Mouse (Mus musculus) R1 (cell line): ENCODE measurements around the gene Atp5d.

Source experiments
- DNase-seq: peaks from one replicate; pipeline ENCODE4 v3.0.0-alpha.2; 2018; ENCODE audit warnings: low read depth, low spot score

Atp5d gene

GRCm38 (mm10) chr10:80152071-80152872 is 13.8 kb downstream of the Atp5d start:
- no peak for DNase-seq

GRCm38 (mm10) chr10:80152873-80153260 is 14.4 kb downstream of the Atp5d start:
- DNase-seq, result no peak

DNA sequence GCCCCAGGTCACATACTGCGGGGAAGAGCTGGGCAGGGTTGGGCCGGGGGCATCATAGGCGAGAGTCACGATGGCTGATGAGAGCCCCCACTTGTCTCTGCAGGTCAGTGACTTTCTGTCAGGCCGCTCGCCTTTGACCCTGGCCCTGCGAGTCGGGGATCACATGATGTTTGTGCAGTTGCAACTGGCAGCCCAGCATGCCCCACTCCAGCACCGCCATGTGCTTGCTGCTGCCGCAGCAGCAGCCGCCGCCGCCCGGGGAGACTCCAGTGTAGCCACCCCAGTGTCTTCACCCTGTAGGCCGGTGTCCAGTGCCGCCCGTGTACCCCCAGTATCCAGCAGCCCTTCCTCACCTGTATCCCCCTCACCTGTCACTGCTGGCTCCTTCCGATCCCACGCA is 15.3 kb downstream of the Atp5d start:
- no peak for DNase-seq

DNA sequence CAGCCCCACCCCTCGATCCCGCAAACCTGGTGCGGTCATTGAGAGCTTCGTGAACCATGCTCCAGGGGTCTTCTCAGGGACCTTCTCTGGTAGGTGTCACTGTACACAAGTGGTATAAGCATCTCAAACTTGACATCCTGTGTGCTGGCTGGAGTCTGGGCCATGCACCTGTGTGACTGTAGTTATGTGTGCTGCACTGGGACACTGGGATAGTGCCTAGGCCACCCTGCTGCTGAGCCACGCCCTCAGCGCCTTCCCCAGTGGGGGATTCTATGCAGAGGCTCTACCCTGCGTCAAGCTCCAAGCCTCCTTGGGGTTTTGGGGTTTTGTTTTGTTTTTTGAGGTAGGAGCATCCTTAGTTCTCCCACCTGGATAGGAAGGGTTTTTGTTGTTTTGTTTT is 16.0 kb downstream of the Atp5d start:
- DNase-seq, result no peak

GRCm38 (mm10) chr10:80155277-80155676 is 16.8 kb downstream of the Atp5d start:
- no peak for DNase-seq

DNA sequence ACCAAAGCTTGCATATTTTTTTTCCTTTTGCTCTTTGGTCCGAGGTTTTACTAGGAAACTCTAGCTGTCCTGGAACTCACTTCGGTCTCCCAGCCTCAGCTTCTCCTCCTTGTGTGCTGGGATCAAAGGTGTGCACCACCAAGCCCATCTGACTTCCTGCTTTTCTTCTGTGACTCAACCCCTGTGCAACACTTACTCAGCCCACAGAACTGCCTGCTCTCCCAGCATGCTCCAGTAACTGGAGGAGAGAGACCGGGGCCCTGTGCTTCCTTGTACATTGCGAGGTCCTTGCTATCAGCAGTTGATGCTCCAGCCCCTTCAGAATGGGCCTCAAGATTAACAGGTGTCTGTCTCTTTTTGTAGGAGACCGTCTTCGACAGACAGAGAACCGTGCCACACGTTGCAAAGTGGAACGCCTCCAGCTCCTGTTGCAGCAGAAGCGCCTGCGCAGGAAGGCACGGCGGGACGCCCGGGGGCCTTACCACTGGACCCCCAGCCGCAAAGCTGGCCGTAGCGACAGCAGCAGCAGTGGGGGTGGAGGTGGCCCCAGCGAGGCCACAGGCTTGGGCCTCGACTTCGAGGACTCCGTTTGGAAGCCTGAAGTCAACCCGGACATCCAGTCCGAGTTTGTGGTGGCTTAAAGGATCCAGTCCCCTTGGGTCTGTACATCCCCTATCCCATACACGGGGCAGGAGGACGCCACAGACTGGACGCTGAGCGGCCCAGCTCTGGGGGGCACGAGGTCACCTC is 17.7 kb downstream of the Atp5d start:
- no peak for DNase-seq

GRCm38 (mm10) chr10:80156752-80157053 is 18.3 kb downstream of the Atp5d start:
- no peak for DNase-seq

GRCm38 (mm10) chr10:80157141-80157929 is 18.9 kb downstream of the Atp5d start:
- DNase-seq, result no peak

DNA sequence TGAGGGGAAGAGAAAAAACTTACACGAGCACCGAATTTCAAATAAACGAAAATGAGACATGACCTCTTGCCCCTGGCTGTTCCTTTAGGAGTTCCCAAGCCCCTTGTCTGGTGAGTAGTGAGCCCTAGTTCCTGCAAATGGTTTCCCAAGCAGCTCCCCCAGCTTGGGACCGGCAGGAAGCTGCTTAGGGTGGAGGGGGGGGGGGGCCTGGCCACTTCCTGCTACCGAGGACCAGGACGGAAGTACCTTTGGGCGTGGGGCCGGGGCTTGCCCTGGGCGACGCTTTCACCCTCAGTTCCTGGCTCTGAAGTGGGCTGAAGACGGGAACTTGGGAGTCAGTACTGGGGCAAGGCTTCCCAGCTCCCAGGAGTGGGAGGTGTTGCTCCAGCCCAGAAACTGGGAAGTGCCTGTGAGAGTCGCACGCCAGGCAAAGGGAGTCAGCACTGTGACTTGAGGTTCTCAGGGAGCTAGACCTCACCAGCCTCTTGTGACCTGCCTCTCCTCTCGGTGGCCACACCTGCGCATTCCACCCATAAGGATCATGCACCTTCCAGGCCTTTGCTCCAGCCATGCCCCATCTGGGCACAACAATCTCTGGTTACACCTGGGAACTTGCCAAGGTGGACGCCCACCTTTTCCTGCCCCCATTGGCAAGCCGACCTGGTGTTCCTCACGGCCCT is 20.0 kb downstream of the Atp5d start:
- DNase-seq, result peak; percentile 71

- no peak for DNase-seq
Observed at GRCm38 (mm10) chr10:80159021-80159560, 20.7 kb downstream of the Atp5d start.

GRCm38 (mm10) chr10:80159561-80160454 is 21.4 kb downstream of the Atp5d start:
- DNase-seq, result peak; percentile 99

- DNase-seq, result peak; percentile 86
Observed at GRCm38 (mm10) chr10:80160455-80161371, 22.3 kb downstream of the Atp5d start.

- DNase-seq, result peak; percentile 88
Observed at GRCm38 (mm10) chr10:80161522-80162242, 23.2 kb downstream of the Atp5d start.

DNA sequence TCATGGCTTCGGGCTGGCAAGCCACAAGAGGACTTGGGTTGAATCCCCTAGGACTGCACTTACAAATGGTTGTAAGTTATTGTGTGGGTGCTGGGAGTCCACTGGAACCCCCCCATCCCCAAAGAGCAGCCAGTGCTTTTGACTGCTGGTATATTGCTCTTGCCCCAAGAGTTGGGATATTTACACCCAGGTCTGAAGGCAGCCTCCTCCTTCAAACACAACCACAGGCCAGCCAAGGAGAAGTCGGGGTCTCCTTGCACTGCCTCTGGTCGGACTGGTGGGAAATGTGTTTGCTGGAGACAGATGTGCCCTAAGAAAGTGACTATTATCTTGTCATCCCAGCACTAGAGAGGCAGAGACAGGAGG is 23.8 kb downstream of the Atp5d start:
- no peak for DNase-seq

- no peak for DNase-seq
Observed at GRCm38 (mm10) chr10:80162716-80163299, 24.4 kb downstream of the Atp5d start.

- no peak for DNase-seq
Observed at GRCm38 (mm10) chr10:80163721-80164120, 25.3 kb downstream of the Atp5d start.

DNA sequence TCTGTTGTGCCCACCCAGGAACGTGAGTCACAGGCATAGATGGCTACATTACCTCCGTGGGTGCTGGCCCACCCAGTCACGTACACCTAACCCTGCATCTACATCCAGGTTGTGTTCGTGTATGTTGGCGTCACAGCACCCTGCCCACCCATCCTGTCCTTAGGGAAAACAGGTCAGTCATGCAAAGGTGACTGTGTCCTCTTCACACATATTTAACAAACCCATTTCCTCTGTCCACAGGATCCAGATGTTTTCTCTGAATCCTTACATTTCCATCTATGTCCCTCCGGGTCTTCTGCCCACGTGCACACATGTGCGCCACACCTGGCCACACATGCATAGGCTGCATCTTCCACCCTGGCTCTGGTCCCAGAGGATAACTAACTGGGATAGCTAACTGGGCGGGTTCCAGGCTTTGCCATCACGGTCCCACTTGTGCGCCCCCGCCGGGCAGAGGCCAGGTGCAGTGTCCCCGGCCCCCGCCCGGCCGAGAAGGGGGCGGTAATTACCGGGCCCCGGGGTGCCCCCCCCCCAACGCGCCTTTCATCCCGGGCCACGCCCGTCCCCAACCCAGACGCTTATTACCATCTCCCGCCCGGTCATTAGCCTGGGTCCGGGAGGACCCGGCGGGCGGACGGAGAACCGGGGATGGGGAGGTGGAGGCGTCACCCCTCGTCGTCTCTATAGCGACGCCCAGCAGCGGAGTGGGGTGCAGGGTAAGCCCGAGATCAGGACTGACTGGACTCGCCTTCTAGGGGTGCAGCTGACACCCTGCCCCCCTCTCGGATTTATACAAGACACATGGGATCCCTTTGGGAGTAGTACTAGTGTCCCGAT is 25.9 kb downstream of the Atp5d start:
- no peak for DNase-seq

GRCm38 (mm10) chr10:80164998-80165344 is 26.5 kb downstream of the Atp5d start:
- peak; percentile 90 for DNase-seq
